Mouse (Mus musculus) kidney, adult 2 months (tissue): Measurements from ENCODE around the gene Gstcd. TPM values are rescaled to one million over a fixed set of nuclear protein-coding genes. Genes with fewer than 3 reads are reported as not detected.
A peak's percentile ranks its signal among the peaks of the same experiment; 100 is the strongest.

Source experiments
- DNase-seq: peaks from one replicate; pipeline ENCODE4 v3.0.0; 2021
- H3K27ac ChIP-seq: fragments of 200-500 bp; 2 replicates; pipeline ENCODE4 v1.5.1; 2012; ENCODE audit warnings: low read depth, low read length, control low read depth, inconsistent platforms; ENCODE audit not compliant: insufficient read depth
- H3K27me3 ChIP-seq: fragments of 200-500 bp; replicated peaks from 2 replicates; pipeline ENCODE4 v1.6.1; 2012; ENCODE audit warnings: mild to moderate bottlenecking, moderate library complexity, low read length, inconsistent platforms; ENCODE audit not compliant: control insufficient read depth, insufficient read depth
- H3K36me3 ChIP-seq: fragments of 200-500 bp; 2 replicates; pipeline ENCODE4 v1.6.1; 2012; ENCODE audit warnings: mild to moderate bottlenecking, moderate library complexity, low read length, inconsistent platforms; ENCODE audit not compliant: control insufficient read depth, insufficient read depth
- H3K4me1 ChIP-seq: fragments of 200-500 bp; 2 replicates; pipeline ENCODE4 v1.6.1; 2011; ENCODE audit warnings: low read length; ENCODE audit not compliant: control insufficient read depth, insufficient read depth
- H3K4me3 ChIP-seq: fragments of 200-500 bp; 2 replicates; pipeline ENCODE4 v1.5.1; 2011; ENCODE audit warnings: mild to moderate bottlenecking, low read depth, low read length, control low read depth; ENCODE audit not compliant: insufficient read depth
- CTCF ChIP-seq: fragments of 200-500 bp; conservative IDR thresholded peaks from 2 replicates; pipeline ENCODE4 v1.5.1; 2011; ENCODE audit warnings: low read depth, mild to moderate bottlenecking, control low read depth, low read length, moderate library complexity, mixed read lengths; ENCODE audit not compliant: insufficient read depth, insufficient read length
- POLR2A ChIP-seq: fragments of 200-500 bp; IDR thresholded peaks from one replicate; pipeline ENCODE4 v1.6.1; 2011; ENCODE audit warnings: low read depth, low read length, control low read depth
- whole genome bisulfite sequencing: fragments of 180-500 bp; shearing (Covaris S2); methylation state at CpG from one replicate; pipeline ENCODE4 v1.1.7; 2018; 5-methylcytosine and 5-hydroxymethylcytosine counted together
- polyA plus RNA-seq: library from polyadenylated mRNA; depleted of rRNA; stranded (reverse); fragments of >200 nt; gene quantifications from 2 replicates; pipeline ENCODE4 v1.2.3, GENCODE M21; 2012

Gene Gstcd
- polyA plus RNA-seq, 1 experiment = 2.6 TPM

DNA sequence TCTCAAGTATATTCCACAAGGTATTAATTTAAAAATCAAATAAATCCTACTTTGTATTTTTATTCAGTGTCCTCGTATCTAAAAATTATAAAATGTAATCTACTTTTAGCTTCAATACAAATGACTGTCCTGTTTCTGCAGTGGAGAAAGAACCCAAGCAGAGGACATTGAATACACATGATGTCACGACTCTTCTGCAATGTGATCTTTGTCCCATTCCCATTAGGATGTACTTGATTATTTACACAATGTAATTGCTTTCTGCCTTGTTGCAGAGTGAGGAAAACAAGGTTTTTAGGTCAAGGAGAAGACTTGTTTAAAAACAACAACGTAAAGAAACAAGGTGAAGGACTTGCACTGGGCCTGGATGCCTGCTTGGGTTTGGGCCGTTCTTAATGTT is 84.6 kb downstream of the Gstcd start:
- Histone ChIP-seq H3K4me1 (no peaks in the 10 kb centered on the region), H3K4me3 (no peak overlapping the region)
- TF ChIP-seq POLR2A (no peak), CTCF (no peak)

DNA sequence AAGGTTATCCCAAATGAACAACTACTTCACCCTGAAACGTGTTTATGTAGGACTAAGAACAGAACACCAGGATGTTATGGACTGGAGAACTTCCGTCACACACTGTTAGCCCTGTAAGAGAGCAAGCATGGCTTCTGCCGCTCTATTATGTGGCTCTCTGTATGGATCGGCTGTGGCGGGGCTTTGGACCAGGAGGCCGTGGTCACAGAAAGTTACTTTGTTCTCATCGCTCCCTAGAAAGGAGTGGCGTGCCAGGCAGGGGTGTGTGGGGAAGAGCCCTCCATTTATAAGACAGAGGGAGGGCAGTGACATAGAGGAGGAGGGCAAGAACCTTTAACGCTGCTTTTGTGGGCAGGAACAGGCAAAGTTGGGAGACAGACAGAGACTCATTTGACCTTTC is 95.5 kb downstream of the Gstcd start:
- no peaks in the 10 kb centered on the region for H3K36me3 ChIP-seq
- 91% methylated on average over 9 of the region's 9 CpGs for WGBS
- no peak for DNase-seq

More for the DNA sequence above, 84.6 kb downstream of the Gstcd start:
- 82% methylated on average over 4 of the region's 4 CpGs for WGBS
- no peaks in the 10 kb centered on the region for H3K27me3 ChIP-seq
- H3K36me3 ChIP-seq = no peaks in the 10 kb centered on the region; the same call in 1 of the 2 replicates
- no peak for DNase-seq
- no peak overlapping the region for H3K27ac ChIP-seq

DNA sequence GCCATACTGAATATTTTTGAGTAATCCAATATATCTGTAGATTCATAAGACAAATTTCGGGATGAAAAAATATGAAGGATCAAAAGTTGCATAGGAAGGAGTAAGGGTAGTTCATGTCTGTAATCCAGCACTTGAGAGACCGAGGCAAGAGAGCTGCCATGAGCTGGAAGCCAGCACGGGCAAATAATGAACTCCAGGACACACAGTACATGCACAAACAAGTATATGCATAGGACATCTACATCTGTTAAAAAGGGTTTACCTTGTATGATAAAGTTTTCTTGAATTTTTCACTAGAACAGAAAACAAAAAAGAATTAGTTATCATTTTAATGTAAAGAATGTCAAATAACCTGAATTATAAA is 95.9 kb downstream of the Gstcd start:
- H3K27me3 ChIP-seq = no peaks in the 10 kb centered on the region
- H3K27ac ChIP-seq = no peak overlapping the region
- no peak for TF ChIP-seq POLR2A
- 88% methylated on average over 3 of the region's 3 CpGs for WGBS
- no peaks in the 10 kb centered on the region for H3K4me1 ChIP-seq
- no peaks in the 10 kb centered on the region for H3K36me3 ChIP-seq
- DNase-seq = no peak
- no peak overlapping the region for H3K4me3 ChIP-seq

More for the DNA sequence above, 95.5 kb downstream of the Gstcd start:
- Histone ChIP-seq H3K27ac (no peak overlapping the region), H3K27me3 (no peaks in the 10 kb centered on the region), H3K4me3 (no peak overlapping the region), H3K4me1 (no peaks in the 10 kb centered on the region)
- TF ChIP-seq POLR2A = no peak
- TF ChIP-seq CTCF = no peak

DNA sequence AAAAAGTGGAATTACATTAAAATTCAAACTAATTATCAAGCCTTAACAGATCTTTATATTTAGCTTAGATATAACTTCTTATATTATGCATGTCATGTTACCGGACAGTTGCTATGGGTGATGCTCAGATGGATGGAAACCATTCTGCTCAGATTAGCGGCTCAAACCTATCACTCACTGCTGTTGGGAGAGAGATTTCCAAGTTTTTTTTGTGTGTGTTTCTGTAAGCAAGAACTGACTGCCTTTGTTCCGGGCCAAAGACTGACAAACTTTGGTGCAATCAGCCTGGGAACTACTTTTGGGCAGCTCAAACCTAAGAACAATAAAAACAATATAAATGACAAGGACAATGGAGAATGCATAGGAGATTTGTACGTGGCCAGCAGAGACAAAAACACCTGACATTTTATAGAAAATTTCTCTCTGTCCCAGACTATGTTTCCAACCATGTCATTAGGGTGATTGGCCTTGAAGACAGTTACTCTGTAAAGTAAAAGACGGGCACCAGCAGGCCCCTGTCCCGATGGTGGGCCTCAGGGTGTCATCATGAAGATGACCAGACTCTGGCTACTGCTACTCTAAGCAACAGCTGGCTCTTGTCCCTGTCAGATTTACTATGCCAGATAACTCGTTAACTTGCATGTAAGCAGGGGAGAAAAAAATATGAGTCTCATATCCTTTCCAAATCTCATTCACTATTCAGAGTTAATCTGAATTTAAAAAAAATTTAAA is 96.5 kb downstream of the Gstcd start:
- no peaks in the 10 kb centered on the region for H3K27me3 ChIP-seq
- H3K36me3 ChIP-seq = no peaks in the 10 kb centered on the region
- TF ChIP-seq POLR2A = no peak
- no peak for TF ChIP-seq CTCF
- peak; percentile 18 for DNase-seq
- H3K4me1 ChIP-seq = no peaks in the 10 kb centered on the region
- no peak overlapping the region for H3K4me3 ChIP-seq
- H3K27ac ChIP-seq = no peak overlapping the region
- 72% methylated on average over 7 of the region's 7 CpGs for WGBS

DNA sequence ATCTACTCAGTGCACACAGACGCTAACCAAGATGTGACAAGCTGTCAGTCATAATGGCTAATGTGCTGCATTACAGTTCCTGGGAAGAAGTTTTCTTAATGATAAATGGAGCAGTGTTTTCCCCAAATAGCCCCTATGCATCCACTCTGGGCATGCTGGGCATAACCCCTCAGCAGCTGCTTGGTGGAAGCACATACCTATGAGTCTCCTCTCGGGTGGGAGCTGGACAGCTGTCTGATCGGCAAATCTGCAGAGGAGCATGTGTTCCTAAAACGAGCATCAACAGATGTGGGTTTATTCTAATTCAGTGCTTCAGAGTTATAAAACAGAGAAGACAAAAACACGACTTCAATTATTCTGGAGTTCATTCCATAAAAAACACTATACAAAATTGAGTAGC is 105.6 kb downstream of the Gstcd start:
- no peak overlapping the region for H3K27ac ChIP-seq
- WGBS = 90% methylated on average over 5 of the region's 5 CpGs
- H3K4me1 ChIP-seq = no peaks in the 10 kb centered on the region
- no peaks in the 10 kb centered on the region; the same call in 1 of the 2 replicates for H3K36me3 ChIP-seq
- no peaks in the 10 kb centered on the region for H3K27me3 ChIP-seq
- DNase-seq = no peak
- no peak overlapping the region for H3K4me3 ChIP-seq
- TF ChIP-seq POLR2A (no peak), CTCF (no peak)

DNA sequence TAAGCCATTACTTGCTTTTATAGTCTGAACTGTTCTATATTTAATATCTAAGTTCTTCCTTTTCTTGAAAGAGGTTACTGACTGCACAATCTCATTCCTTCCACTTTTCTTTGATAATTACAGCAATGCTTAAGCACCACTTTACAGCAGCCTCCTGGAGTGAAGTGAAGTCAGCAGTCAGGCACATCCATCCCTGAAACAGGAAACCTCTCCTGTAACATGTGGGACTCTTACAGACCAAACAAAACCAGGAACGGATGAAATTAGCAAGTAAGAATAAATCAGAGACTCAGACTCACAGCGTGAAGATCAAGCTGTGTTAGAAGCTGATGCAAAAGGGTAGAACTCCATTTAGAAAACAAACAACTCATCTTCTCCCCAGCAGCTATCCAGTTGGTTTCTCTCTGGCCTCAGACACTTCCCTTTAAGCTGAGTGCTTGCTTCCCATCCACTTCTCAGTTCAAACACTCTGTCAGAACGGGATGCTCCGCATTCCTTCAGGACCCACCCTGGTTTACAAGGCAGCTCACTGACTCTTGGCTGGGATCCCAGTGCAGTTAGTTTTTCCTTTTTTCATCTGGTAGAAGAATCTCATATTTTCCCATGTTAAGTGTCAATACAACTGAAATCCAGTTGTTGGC is 107.9 kb downstream of the Gstcd start:
- no peaks in the 10 kb centered on the region; the same call in 1 of the 2 replicates for H3K36me3 ChIP-seq
- H3K27ac ChIP-seq = no peak overlapping the region
- no peaks in the 10 kb centered on the region for H3K4me1 ChIP-seq
- TF ChIP-seq POLR2A (no peak), CTCF (no peak)
- DNase-seq = peak; percentile 21
- 30% methylated on average over 4 of the region's 4 CpGs for WGBS
- no peak overlapping the region for H3K4me3 ChIP-seq
- no peaks in the 10 kb centered on the region for H3K27me3 ChIP-seq

DNA sequence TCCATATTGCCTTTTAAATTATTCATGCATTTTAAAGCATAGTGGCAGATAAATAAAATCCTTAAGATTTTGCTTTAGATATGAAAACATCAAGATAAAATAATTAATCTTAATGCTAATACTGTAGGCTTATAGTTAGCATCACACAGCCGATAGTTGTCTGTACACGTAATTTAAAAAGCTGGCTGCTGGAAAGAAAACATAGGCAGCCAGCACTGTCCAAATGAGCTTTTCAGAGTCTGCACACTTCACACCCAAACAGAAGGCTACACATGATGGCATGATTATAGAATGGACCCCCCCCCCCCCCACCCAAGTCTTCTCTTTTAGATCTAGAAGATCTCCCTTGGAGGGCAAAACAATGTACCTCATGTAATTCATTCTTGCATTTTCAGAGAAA is 109.9 kb downstream of the Gstcd start:
- Histone ChIP-seq H3K4me3 (no peak overlapping the region), H3K36me3 (no peaks in the 10 kb centered on the region; the same call in 1 of the 2 replicates), H3K27me3 (no peaks in the 10 kb centered on the region), H3K4me1 (no peaks in the 10 kb centered on the region), H3K27ac (no peak overlapping the region)
- 96% methylated on average over 2 of the region's 2 CpGs for WGBS
- TF ChIP-seq CTCF = no peak
- TF ChIP-seq POLR2A = no peak
- no peak for DNase-seq
